Mouse (Mus musculus): ENCODE data around the gene Coq9. TPM values are rescaled to one million over a fixed set of nuclear protein-coding genes. Genes with fewer than 3 reads are reported as not detected.
A peak's percentile ranks its signal among the peaks of the same experiment; 100 is the strongest.

Gene Coq9
- polyA plus RNA-seq, 1 experiment: 378 TPM

GRCm38 (mm10) chr8:94870474-94871107, 32.5 kb downstream of the Coq9 start:
- Histone ChIP-seq H3K4me1 (ENCODE audit: control insufficient read depth, insufficient read depth, low read length) (peaks cover 31% of the 10 kb centered on the region), H3K27me3 (replicated peaks; ENCODE audit: control insufficient read depth, insufficient read depth, low read length) (no peaks in the 10 kb centered on the region), H3K36me3 (ENCODE audit: control insufficient read depth, insufficient read depth, low read length) (no peaks in the 10 kb centered on the region), H3K4me3 (ENCODE audit: insufficient read depth, low read depth, low read length) (peak overlapping the region; percentile 29), H3K27ac (ENCODE audit: insufficient read depth, low read depth, low read length) (0 out of 2 replicates have a peak overlapping the region, but pooled peaks have one; percentile 4)
- DNase-seq: peak; percentile 41
- TF ChIP-seq POLR2A (IDR thresholded peaks at IDR 0.05; ENCODE audit: low read depth, low read length) (no peak), CTCF (conservative IDR thresholded peaks at IDR 0.05; ENCODE audit: insufficient read depth, insufficient read length, low read depth, low read length) (no peak)
- 9% methylated on average over 22 of the region's 22 CpGs for WGBS

- peak overlapping the region; percentile 69 for H3K27ac ChIP-seq (ENCODE audit: insufficient read depth, low read depth, low read length)
- H3K4me1 ChIP-seq (ENCODE audit: control insufficient read depth, insufficient read depth, low read length): peaks cover 33% of the 10 kb centered on the region
- H3K27me3 ChIP-seq (replicated peaks; ENCODE audit: control insufficient read depth, insufficient read depth, low read length): no peaks in the 10 kb centered on the region
- WGBS: 5% methylated on average over 7 of the region's 7 CpGs
- peak overlapping the region; percentile 29 for H3K4me3 ChIP-seq (ENCODE audit: insufficient read depth, low read depth, low read length)
- TF ChIP-seq CTCF (conservative IDR thresholded peaks at IDR 0.05; ENCODE audit: insufficient read depth, insufficient read length, low read depth, low read length) (no peak), POLR2A (IDR thresholded peaks at IDR 0.05; ENCODE audit: low read depth, low read length) (no peak)
- H3K36me3 ChIP-seq (ENCODE audit: control insufficient read depth, insufficient read depth, low read length): no peaks in the 10 kb centered on the region
- peak; percentile 91 for DNase-seq
Observed at GRCm38 (mm10) chr8:94871108-94871894, 33.2 kb downstream of the Coq9 start.

GRCm38 (mm10) chr8:94872156-94872555, 34.0 kb downstream of the Coq9 start:
- 51% methylated on average over 3 of the region's 3 CpGs for whole genome bisulfite sequencing
- Histone ChIP-seq H3K36me3 (ENCODE audit: control insufficient read depth, insufficient read depth, low read length) (no peaks in the 10 kb centered on the region), H3K27me3 (replicated peaks; ENCODE audit: control insufficient read depth, insufficient read depth, low read length) (no peaks in the 10 kb centered on the region), H3K4me3 (ENCODE audit: insufficient read depth, low read depth, low read length) (no peak overlapping the region), H3K4me1 (ENCODE audit: control insufficient read depth, insufficient read depth, low read length) (peaks cover 38% of the 10 kb centered on the region), H3K27ac (ENCODE audit: insufficient read depth, low read depth, low read length) (peak overlapping the region; percentile 69)
- TF ChIP-seq CTCF (conservative IDR thresholded peaks at IDR 0.05; ENCODE audit: insufficient read depth, insufficient read length, low read depth, low read length): no peak
- no peak for TF ChIP-seq POLR2A (IDR thresholded peaks at IDR 0.05; ENCODE audit: low read depth, low read length)
- peak; percentile 67 for DNase-seq

- TF ChIP-seq CTCF (conservative IDR thresholded peaks at IDR 0.05; ENCODE audit: insufficient read depth, insufficient read length, low read depth, low read length): no peak
- TF ChIP-seq POLR2A (IDR thresholded peaks at IDR 0.05; ENCODE audit: low read depth, low read length): no peak
- Histone ChIP-seq H3K27me3 (replicated peaks; ENCODE audit: control insufficient read depth, insufficient read depth, low read length) (no peaks in the 10 kb centered on the region), H3K27ac (ENCODE audit: insufficient read depth, low read depth, low read length) (no peak overlapping the region), H3K4me3 (ENCODE audit: insufficient read depth, low read depth, low read length) (no peak overlapping the region), H3K36me3 (ENCODE audit: control insufficient read depth, insufficient read depth, low read length) (no peaks in the 10 kb centered on the region), H3K4me1 (ENCODE audit: control insufficient read depth, insufficient read depth, low read length) (peaks cover 38% of the 10 kb centered on the region)
- 91% methylated on average over 2 of the region's 2 CpGs for WGBS
- DNase-seq: no peak
Observed at GRCm38 (mm10) chr8:94872576-94872975, 34.5 kb downstream of the Coq9 start.

GRCm38 (mm10) chr8:94874358-94874757, 36.2 kb downstream of the Coq9 start:
- Histone ChIP-seq H3K27me3 (replicated peaks; ENCODE audit: control insufficient read depth, insufficient read depth, low read length) (no peaks in the 10 kb centered on the region), H3K4me3 (ENCODE audit: insufficient read depth, low read depth, low read length) (peak overlapping the region; percentile 1; the same call in 1 of the 2 replicates), H3K4me1 (ENCODE audit: control insufficient read depth, insufficient read depth, low read length) (peaks cover 38% of the 10 kb centered on the region), H3K36me3 (ENCODE audit: control insufficient read depth, insufficient read depth, low read length) (no peaks in the 10 kb centered on the region), H3K27ac (ENCODE audit: insufficient read depth, low read depth, low read length) (no peak overlapping the region)
- 16% methylated on average over 6 of the region's 6 CpGs for WGBS
- TF ChIP-seq POLR2A (IDR thresholded peaks at IDR 0.05; ENCODE audit: low read depth, low read length) (no peak), CTCF (conservative IDR thresholded peaks at IDR 0.05; ENCODE audit: insufficient read depth, insufficient read length, low read depth, low read length) (peak; percentile 83)
- DNase-seq: peak; percentile 84

- H3K36me3 ChIP-seq (ENCODE audit: control insufficient read depth, insufficient read depth, low read length): no peaks in the 10 kb centered on the region
- peaks cover 36% of the 10 kb centered on the region for H3K4me1 ChIP-seq (ENCODE audit: control insufficient read depth, insufficient read depth, low read length)
- no peaks in the 10 kb centered on the region for H3K27me3 ChIP-seq (replicated peaks; ENCODE audit: control insufficient read depth, insufficient read depth, low read length)
- peak overlapping the region; percentile 62 for H3K4me3 ChIP-seq (ENCODE audit: insufficient read depth, low read depth, low read length)
- 23% methylated on average over 17 of the region's 17 CpGs for WGBS
- no peak for TF ChIP-seq CTCF (conservative IDR thresholded peaks at IDR 0.05; ENCODE audit: insufficient read depth, insufficient read length, low read depth, low read length)
- no peak for TF ChIP-seq POLR2A (IDR thresholded peaks at IDR 0.05; ENCODE audit: low read depth, low read length)
- peak overlapping the region; percentile 26 for H3K27ac ChIP-seq (ENCODE audit: insufficient read depth, low read depth, low read length)
- peak; percentile 42 for DNase-seq
Observed at GRCm38 (mm10) chr8:94875096-94875870, 37.2 kb downstream of the Coq9 start.

GRCm38 (mm10) chr8:94875871-94876150, 37.7 kb downstream of the Coq9 start:
- peak overlapping the region; percentile 26 for H3K27ac ChIP-seq (ENCODE audit: insufficient read depth, low read depth, low read length)
- TF ChIP-seq POLR2A (IDR thresholded peaks at IDR 0.05; ENCODE audit: low read depth, low read length) (no peak), CTCF (conservative IDR thresholded peaks at IDR 0.05; ENCODE audit: insufficient read depth, insufficient read length, low read depth, low read length) (no peak)
- H3K27me3 ChIP-seq (replicated peaks; ENCODE audit: control insufficient read depth, insufficient read depth, low read length): no peaks in the 10 kb centered on the region
- no peak for DNase-seq
- under 1% methylated on average over 18 of the region's 20 CpGs for WGBS
- H3K4me1 ChIP-seq (ENCODE audit: control insufficient read depth, insufficient read depth, low read length): peaks cover 31% of the 10 kb centered on the region
- no peaks in the 10 kb centered on the region for H3K36me3 ChIP-seq (ENCODE audit: control insufficient read depth, insufficient read depth, low read length)
- peak overlapping the region; percentile 62 for H3K4me3 ChIP-seq (ENCODE audit: insufficient read depth, low read depth, low read length)
